Mouse (Mus musculus): Measurements from ENCODE around the gene Gdf11.

Gene Gdf11

GRCm38 (mm10) chr10:128890383-128891295 is 879 bp downstream of the Gdf11 start:
- peak; percentile 68 for DNase-seq

GRCm38 (mm10) chr10:128889846-128890245 is 1.7 kb downstream of the Gdf11 start:
- DNase-seq, result no peak

- DNase-seq, result peak; percentile 20
Observed at GRCm38 (mm10) chr10:128888941-128889827, 2.3 kb downstream of the Gdf11 start.

GRCm38 (mm10) chr10:128882067-128882466 is 9.5 kb downstream of the Gdf11 start:
- no peak for DNase-seq

- no peak for DNase-seq
Observed at GRCm38 (mm10) chr10:128878811-128879210, 12.7 kb downstream of the Gdf11 start.

GRCm38 (mm10) chr10:128878291-128878690 is 13.2 kb downstream of the Gdf11 start:
- DNase-seq, result no peak

- no peak for DNase-seq
Observed at GRCm38 (mm10) chr10:128870341-128870740, 21.2 kb downstream of the Gdf11 start.

GRCm38 (mm10) chr10:128866518-128866917 is 25.0 kb downstream of the Gdf11 start:
- no peak for DNase-seq

GRCm38 (mm10) chr10:128866042-128866441 is 25.5 kb downstream of the Gdf11 start:
- no peak for DNase-seq

- no peak for DNase-seq
Observed at GRCm38 (mm10) chr10:128861176-128861575, 30.3 kb downstream of the Gdf11 start.

GRCm38 (mm10) chr10:128850339-128850738 is 41.2 kb downstream of the Gdf11 start:
- DNase-seq, result no peak

- no peak for DNase-seq
Observed at GRCm38 (mm10) chr10:128848426-128848825, 43.1 kb downstream of the Gdf11 start.

- DNase-seq, result no peak
Observed at GRCm38 (mm10) chr10:128846664-128847063, 44.9 kb downstream of the Gdf11 start.

- DNase-seq, result no peak
Observed at GRCm38 (mm10) chr10:128845516-128845915, 46.0 kb downstream of the Gdf11 start.

GRCm38 (mm10) chr10:128843260-128843659 is 48.3 kb downstream of the Gdf11 start:
- no peak for DNase-seq

- no peak for DNase-seq
Observed at GRCm38 (mm10) chr10:128840612-128841011, 50.9 kb downstream of the Gdf11 start.

- no peak for DNase-seq
Observed at GRCm38 (mm10) chr10:128839434-128839833, 52.1 kb downstream of the Gdf11 start.

- no peak for DNase-seq
Observed at GRCm38 (mm10) chr10:128837400-128837799, 54.1 kb downstream of the Gdf11 start.
